Mouse (Mus musculus) right cerebral cortex, postnatal 4 days (tissue): ENCODE results near the gene Icam2.

Experiments
- DNase-seq: peaks from one replicate; pipeline ENCODE4 v3.0.0-alpha.2; 2022

Icam2 gene

GRCm38 (mm10) chr11:106390757-106391156 is 2.9 kb upstream of the Icam2 start:
- no peak for DNase-seq

GRCm38 (mm10) chr11:106389611-106390010 is 1.7 kb upstream of the Icam2 start:
- no peak for DNase-seq

DNA sequence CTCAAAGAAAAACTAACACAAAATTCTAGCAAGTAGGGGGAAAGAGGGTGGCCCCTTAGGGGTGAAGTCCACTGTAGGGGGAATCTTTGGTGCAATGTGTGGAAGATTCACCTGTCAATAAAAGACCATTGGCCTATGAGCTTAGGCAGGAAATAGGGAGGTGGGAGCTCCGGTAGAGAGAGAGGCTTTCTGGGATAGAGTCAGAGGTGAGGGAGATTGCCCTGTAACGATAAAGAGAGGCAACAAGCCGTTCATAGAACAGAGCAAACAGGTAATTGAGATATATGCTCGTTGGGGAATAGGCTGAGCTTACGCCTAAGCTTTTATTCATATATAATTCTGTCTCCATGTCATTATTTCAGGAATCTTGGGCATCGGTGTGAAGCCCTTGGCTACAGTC is 855 bp downstream of the Icam2 start:
- DNase-seq, result no peak

GRCm38 (mm10) chr11:106386409-106386808 is 1.5 kb downstream of the Icam2 start:
- DNase-seq, result no peak

- no peak for DNase-seq
Measured at GRCm38 (mm10) chr11:106383051-106383790, 4.7 kb downstream of the Icam2 start.

DNA sequence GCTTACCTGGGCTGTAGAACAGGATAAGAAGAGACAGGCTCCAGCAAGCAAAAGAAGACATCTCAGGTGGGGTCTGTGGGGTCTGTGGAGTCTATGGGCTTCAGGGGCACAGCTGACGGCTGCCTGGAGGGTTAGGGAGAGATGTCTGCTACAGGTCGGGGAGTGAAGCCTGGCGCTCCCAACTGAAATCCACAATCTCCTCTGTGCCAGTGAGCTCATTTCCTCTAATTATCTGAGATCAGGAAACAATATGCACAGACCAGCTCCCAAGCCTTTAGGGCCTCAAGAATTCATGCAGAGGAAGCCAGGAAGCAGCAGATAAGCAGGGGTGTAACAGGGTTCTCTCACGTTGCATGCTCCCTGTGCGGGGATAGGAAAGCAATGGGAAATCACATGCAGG is 5.5 kb downstream of the Icam2 start:
- no peak for DNase-seq

GRCm38 (mm10) chr11:106381883-106382282 is 6.0 kb downstream of the Icam2 start:
- DNase-seq, result no peak

- no peak for DNase-seq
Measured at GRCm38 (mm10) chr11:106381011-106381410, 6.9 kb downstream of the Icam2 start.

DNA sequence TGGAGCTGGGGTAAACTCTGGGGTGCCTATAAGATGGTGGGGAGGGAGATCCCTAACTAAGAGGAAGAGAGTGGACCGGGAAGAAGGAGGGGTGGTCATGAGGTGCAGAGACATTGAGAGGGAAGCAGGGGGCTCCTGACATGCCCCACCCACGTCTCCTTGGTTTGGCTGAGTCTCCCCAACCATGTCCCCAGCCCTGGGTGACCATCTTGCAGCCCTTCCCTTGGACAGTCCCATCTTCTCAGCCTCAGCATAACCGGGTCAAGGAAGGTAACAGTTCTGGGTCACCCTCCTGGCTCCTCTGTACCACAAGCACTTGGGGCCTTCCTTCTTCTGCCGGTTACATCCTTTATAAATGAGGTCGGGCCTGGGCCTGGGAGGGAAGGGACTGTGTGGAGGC is 12.9 kb downstream of the Icam2 start:
- no peak for DNase-seq

- no peak for DNase-seq
Measured at GRCm38 (mm10) chr11:106374559-106374958, 13.3 kb downstream of the Icam2 start.

- no peak for DNase-seq
Measured at GRCm38 (mm10) chr11:106373998-106374397, 13.9 kb downstream of the Icam2 start.

- peak; percentile 77 for DNase-seq
Measured at GRCm38 (mm10) chr11:106366316-106366715, 21.6 kb downstream of the Icam2 start.

DNA sequence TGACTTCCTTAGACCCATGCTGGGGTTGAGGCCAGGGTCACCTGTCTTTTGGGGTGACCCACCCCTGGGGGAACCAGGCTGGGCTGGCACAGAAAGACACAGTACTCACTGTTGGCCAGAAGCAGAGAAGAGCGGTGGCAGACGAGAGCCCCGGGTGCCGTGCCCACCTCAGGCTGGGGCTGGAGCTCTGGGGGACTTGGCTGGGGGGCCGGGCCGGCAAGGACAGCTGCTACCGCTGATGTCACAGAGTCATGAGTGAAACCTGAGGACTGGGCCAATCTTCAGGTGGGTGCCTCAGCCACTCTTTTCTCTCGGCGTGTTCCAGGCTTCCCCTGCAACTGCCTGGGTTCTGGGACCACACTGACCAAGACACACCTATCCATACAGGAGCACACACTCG is 22.5 kb downstream of the Icam2 start, which contains the start of gene Prr29:
Prr29 (plus strand) TSS at position 107 of the 400 bp plus-strand sequence.
- DNase-seq, result no peak

- DNase-seq, result peak; percentile 12
Measured at GRCm38 (mm10) chr11:106364712-106365111, 23.2 kb downstream of the Icam2 start.

DNA sequence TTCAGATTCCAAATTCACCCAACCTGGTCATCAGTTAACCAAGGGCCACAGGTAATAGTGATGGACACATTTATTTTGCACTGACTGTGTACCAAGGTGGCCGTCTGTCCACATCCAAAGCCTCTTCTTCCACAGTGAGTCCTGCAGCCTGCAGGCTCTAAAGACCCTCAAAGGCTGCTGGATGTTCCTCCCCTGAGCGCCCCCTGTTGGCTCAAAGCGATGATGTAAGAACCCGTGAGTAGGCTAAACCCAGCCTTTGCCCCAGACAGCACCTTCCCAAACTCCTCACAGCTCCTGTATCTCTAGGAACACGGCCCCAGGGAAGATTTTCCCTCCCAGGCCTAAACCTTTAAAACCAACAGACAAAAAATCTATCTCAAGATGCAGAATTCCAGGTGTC is 28.5 kb downstream of the Icam2 start:
- no peak for DNase-seq

GRCm38 (mm10) chr11:106355382-106356128 is 32.3 kb downstream of the Icam2 start:
- DNase-seq, result no peak

DNA sequence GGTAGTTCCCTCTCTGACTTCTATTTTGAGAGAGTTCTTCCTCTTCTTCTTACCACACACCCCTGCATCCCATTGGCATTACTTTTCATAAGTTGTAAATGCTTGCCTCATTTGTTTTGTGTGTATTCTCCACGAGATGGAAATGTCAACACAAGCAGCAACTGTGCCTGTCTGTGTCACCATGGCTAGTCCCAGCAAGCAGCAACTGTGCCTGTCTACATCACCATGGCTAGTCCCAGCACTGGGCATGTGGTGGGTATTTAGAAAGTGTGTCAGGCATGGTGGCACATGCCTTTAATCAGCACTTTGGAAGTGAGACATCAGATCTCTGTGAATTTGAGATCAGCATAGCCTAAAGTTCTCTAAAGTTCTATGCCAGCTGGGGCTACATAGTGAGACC is 33.7 kb downstream of the Icam2 start:
- no peak for DNase-seq

DNA sequence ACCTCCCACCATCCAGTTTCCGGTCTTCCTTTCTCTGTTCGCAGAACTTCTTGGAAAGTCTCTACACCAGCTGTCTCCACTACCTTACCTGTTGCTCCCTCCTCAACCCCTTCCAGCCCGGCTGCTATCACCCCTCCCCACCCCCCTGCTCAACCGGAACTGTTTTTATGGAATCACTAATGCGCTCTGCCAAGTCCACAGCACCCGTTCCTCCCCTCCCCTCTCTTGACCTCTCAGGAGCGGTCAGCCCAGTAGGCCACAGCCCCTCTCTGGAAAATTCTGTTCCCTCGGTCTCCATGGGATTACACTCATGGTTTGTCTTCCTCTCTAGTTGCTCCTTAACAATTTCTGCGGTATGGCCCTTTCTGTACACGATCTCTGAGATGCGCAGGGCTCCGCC is 34.7 kb downstream of the Icam2 start, which contains the start of gene Scn4a:
Scn4a (minus strand) TSS at position 101 of the 400 bp plus-strand sequence.
- no peak for DNase-seq

DNA sequence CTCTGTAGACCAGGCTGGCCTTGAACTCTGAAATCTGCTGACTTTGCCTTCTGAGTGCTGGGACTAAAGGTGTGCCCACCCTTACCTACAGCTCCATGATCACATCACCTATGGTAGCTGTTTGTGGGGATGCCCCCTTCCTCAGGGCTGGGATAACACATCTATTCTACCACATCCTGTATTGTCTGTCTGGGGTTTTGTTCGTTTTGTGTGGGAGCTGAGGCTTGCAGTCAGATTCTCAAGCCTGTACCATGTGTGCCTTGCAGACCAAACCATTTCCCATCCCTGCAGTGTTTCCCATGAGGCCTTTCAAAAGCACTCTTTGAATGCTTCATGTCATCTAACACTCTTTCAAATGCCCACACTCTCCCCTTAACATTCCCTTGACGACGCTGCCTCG is 35.9 kb downstream of the Icam2 start:
- no peak for DNase-seq

- DNase-seq, result no peak
Measured at GRCm38 (mm10) chr11:106351253-106351652, 36.6 kb downstream of the Icam2 start.

DNA sequence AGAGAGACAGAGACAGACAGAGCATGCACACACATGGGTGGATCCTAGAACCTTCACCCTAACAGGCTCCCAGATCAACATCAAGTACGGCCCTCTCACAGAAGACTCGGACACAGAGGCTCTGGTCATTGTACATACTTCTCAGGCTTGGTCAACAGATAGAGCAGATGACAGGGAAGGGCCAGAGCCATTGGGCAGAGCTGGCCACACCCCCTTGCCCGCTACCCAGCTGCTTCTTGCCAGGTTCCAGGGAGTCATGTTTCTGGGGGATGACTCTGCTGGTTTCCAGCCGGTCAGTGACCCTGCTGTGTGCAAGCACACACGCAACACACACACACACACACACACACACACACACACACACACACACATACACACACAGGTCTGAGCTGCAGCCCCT is 37.0 kb downstream of the Icam2 start:
- no peak for DNase-seq

DNA sequence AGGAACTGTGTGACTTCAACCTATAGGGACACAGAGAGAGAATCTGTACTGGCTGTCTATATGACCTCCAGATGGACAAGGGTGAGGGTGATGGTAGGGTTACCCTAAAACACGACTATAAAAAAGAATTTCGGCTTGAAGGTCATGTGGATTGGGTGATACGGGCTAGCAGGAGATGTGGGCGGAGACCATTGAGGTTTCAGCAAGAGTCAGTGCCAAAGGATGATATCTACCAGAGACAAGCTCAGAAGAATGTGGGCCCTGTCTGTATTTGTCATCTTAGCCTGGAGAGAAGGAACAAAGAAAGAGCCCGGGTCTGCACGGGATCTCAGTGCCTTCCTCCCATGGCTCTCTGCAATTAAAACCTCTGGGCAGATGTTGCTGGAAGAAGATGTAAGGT is 38.1 kb downstream of the Icam2 start:
- no peak for DNase-seq

- no peak for DNase-seq
Measured at GRCm38 (mm10) chr11:106344910-106345309, 43.0 kb downstream of the Icam2 start.

DNA sequence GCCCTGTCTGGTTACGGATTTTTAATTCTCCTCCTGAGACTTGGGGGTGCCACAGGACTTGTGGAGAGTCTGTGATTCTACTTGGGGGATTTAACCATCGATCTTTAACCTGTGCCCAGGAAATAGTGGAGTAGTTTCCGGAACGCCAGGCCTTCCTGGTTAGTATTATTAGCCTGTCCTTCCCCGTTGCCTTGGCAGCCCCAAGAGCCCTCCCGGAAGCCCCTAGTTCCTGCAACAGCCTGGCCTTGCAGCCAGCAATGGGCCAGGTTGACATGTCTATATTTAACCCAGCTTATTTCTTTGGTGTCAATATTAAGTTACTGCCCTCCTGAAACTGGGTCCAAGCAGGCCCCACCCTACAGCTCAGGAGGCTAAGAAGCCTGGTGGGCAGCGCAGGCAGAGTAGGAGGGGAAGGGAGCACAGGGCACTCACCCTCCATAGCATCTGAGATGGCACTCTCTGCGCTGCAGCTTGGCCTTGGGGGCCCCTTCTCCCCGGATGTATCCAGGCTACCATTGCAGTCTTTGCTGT is 46.8 kb downstream of the Icam2 start:
- DNase-seq, result no peak
